Mouse (Mus musculus) regulatory T cell (primary cell): ENCODE results near the gene Best1.

Experiments
- in situ Hi-C: fragments of 300-600 bp; cut with MboI, MseI; formaldehyde crosslinking; loops from one replicate; pipeline ENCODE4 v1.15.1; 2025; ENCODE audit warnings: high pct_unique_total_duplicates

The Best1 gene

GRCm38 (mm10) chr19:9968081-9968787 lies 33.2 kb downstream of the Best1 start:
- in situ Hi-C loops: no loop called here

- in situ Hi-C loops: no loop called here
These were observed 35.2 kb downstream of the Best1 start for GRCm38 (mm10) chr19:9966096-9966867.

- in situ Hi-C loops: no loop called here
These were observed 37.1 kb downstream of the Best1 start for GRCm38 (mm10) chr19:9964205-9964916.

- in situ Hi-C loops: no loop called here
These were observed 40.7 kb downstream of the Best1 start for GRCm38 (mm10) chr19:9960769-9961168.

GRCm38 (mm10) chr19:9957965-9958364 lies 43.5 kb downstream of the Best1 start:
- in situ Hi-C loops: no loop called here

- in situ Hi-C loops: no loop called here
These were observed 44.6 kb downstream of the Best1 start for GRCm38 (mm10) chr19:9956624-9957388.

- in situ Hi-C loops: no loop called here
These were observed 46.0 kb downstream of the Best1 start for GRCm38 (mm10) chr19:9955438-9955837.

- in situ Hi-C loops: no loop called here
These were observed 46.6 kb downstream of the Best1 start for GRCm38 (mm10) chr19:9954811-9955202.

- in situ Hi-C loops: no loop called here
These were observed 47.2 kb downstream of the Best1 start for GRCm38 (mm10) chr19:9954055-9954810.

- in situ Hi-C loops: no loop called here
These were observed 48.5 kb downstream of the Best1 start for GRCm38 (mm10) chr19:9952912-9953311.

GRCm38 (mm10) chr19:9952390-9952789 lies 49.0 kb downstream of the Best1 start:
- in situ Hi-C loops: no loop called here

GRCm38 (mm10) chr19:9946986-9947385 lies 54.4 kb downstream of the Best1 start:
- in situ Hi-C loops: no loop called here

- in situ Hi-C loops: no loop called here
These were observed 55.5 kb downstream of the Best1 start for GRCm38 (mm10) chr19:9945800-9946564.

GRCm38 (mm10) chr19:9942539-9943533 lies 58.6 kb downstream of the Best1 start:
- in situ Hi-C loops: no loop called here

GRCm38 (mm10) chr19:9941809-9942208 lies 59.6 kb downstream of the Best1 start:
- in situ Hi-C loops: no loop called here

- in situ Hi-C loops: no loop called here
These were observed 60.5 kb downstream of the Best1 start for GRCm38 (mm10) chr19:9940903-9941302.

GRCm38 (mm10) chr19:9939841-9940240 lies 61.6 kb downstream of the Best1 start:
- in situ Hi-C loops: no loop called here

GRCm38 (mm10) chr19:9938824-9939303 lies 62.6 kb downstream of the Best1 start:
- in situ Hi-C loops: no loop called here
